Mouse (Mus musculus) liver, postnatal 0 days (tissue): ENCODE measurements at regions not wholly inside any gene's neighbourhood (a gene's known extent, or its start where the extent isn't known, plus 50 kb on each side); places are given as distances from the start of the nearest gene placed in this dataset.
A peak's percentile ranks its signal among the peaks of the same experiment; 100 is the strongest.

Source experiments
- ATAC-seq: fragments of 200-750 bp; cut with Nextera tagmentation; 2 replicates; pipeline ENCODE4 v1.8.0; 2017; ENCODE audit warnings: mild to moderate bottlenecking, moderate library complexity
- DNase-seq: peaks from one replicate; pipeline ENCODE4 v3.0.0-alpha.2; 2016
- H3K27ac ChIP-seq: fragments of 300-500 bp; sonication (generic); 2 replicates; pipeline ENCODE4 v1.5.1; 2014; ENCODE audit warnings: antibody characterized with exemption, moderate library complexity, mild to moderate bottlenecking, low read depth
- H3K27me3 ChIP-seq: fragments of 300-500 bp; sonication (generic); 2 replicates; pipeline ENCODE4 v1.6.1; 2014; ENCODE audit warnings: low read length, control low read depth, mixed read lengths; ENCODE audit not compliant: insufficient read depth
- H3K36me3 ChIP-seq: fragments of 300-500 bp; sonication (generic); replicated peaks from 2 replicates; pipeline ENCODE4 v1.6.1; 2014; ENCODE audit warnings: mild to moderate bottlenecking, control low read depth, low read length, moderate library complexity, mixed read lengths; ENCODE audit not compliant: insufficient read depth
- H3K4me1 ChIP-seq: fragments of 300-500 bp; sonication (generic); 2 replicates; pipeline ENCODE4 v1.6.1; 2014; ENCODE audit warnings: antibody characterized with exemption, mild to moderate bottlenecking, control low read depth; ENCODE audit not compliant: insufficient read depth
- H3K4me2 ChIP-seq: fragments of 300-500 bp; sonication (generic); 2 replicates; pipeline ENCODE4 v1.6.1; 2014; ENCODE audit warnings: low read depth, mild to moderate bottlenecking, low read length, moderate library complexity, mixed read lengths
- H3K4me3 ChIP-seq: fragments of 300-500 bp; sonication (generic); 2 replicates; pipeline ENCODE4 v1.5.1; 2014; ENCODE audit warnings: low read depth, low read length
- H3K9ac ChIP-seq: fragments of 300-500 bp; sonication (generic); replicated peaks from 2 replicates; pipeline ENCODE4 v1.6.1; 2014; ENCODE audit warnings: mild to moderate bottlenecking, moderate library complexity
- H3K9me3 ChIP-seq: fragments of 300-500 bp; sonication (generic); 2 replicates; pipeline ENCODE4 v1.6.1; 2016; ENCODE audit warnings: mild to moderate bottlenecking, control low read depth, low read length, mixed read lengths
- CTCF ChIP-seq: sonication (generic); IDR thresholded peaks from 2 replicates; pipeline ENCODE4 v1.5.1; 2016; ENCODE audit warnings: antibody characterized with exemption, low read depth
- EP300 ChIP-seq: IDR thresholded peaks from 2 replicates; pipeline ENCODE4 v1.6.1; 2016; ENCODE audit warnings: antibody characterized with exemption, low read depth, mild to moderate bottlenecking
- WGBS: fragments of 180-500 bp; shearing (Covaris S2); extraction: QIAGEN DNeasy Blood & Tissue Kit; methylation state at CpG from one replicate; pipeline ENCODE4 v1.1.7; 2014; ENCODE audit not compliant: insufficient replicate concordance; 5-methylcytosine and 5-hydroxymethylcytosine counted together

GRCm38 (mm10) chr4:56686141-56686540, 53.7 kb upstream of the Gm26657 start:
- Histone ChIP-seq H3K4me3 (no peak overlapping the region), H3K4me2 (no peak overlapping the region), H3K9ac (no peak overlapping the region), H3K9me3 (no peaks in the 10 kb centered on the region), H3K27ac (no peak overlapping the region), H3K36me3 (no peaks in the 10 kb centered on the region), H3K27me3 (0 out of 2 replicates have a peak, but pooled peaks cover 5% of the 10 kb centered on the region), H3K4me1 (no peaks in the 10 kb centered on the region)
- WGBS = 65% methylated on average over 8 of the region's 8 CpGs
- DNase-seq (no peak), ATAC-seq (no peak)
- TF ChIP-seq EP300 (no peak), CTCF (no peak)

- no peak for DNase-seq
- no peak for TF ChIP-seq CTCF
- no peak for TF ChIP-seq EP300
Measured at GRCm38 (mm10) chr4:56685696-56686095, 54.2 kb upstream of the Gm26657 start.

GRCm38 (mm10) chr4:56685123-56685522, 54.7 kb upstream of the Gm26657 start:
- Histone ChIP-seq H3K4me2 (no peak overlapping the region), H3K36me3 (no peaks in the 10 kb centered on the region), H3K9ac (no peak overlapping the region), H3K4me3 (no peak overlapping the region), H3K4me1 (no peaks in the 10 kb centered on the region), H3K9me3 (no peaks in the 10 kb centered on the region), H3K27me3 (0 out of 2 replicates have a peak, but pooled peaks cover 5% of the 10 kb centered on the region), H3K27ac (no peak overlapping the region)
- DNase-seq (peak; percentile 82), ATAC-seq (peak; percentile 43; the same call in 1 of the 2 replicates)
- TF ChIP-seq EP300 (no peak), CTCF (peak; percentile 83)
- WGBS = 8% methylated on average over 9 of the region's 9 CpGs

More at GRCm38 (mm10) chr4:56685696-56686095, 54.2 kb upstream of the Gm26657 start:
- Histone ChIP-seq H3K9ac (no peak overlapping the region), H3K36me3 (no peaks in the 10 kb centered on the region), H3K4me2 (no peak overlapping the region), H3K27me3 (0 out of 2 replicates have a peak, but pooled peaks cover 5% of the 10 kb centered on the region), H3K27ac (no peak overlapping the region), H3K4me3 (no peak overlapping the region), H3K9me3 (no peaks in the 10 kb centered on the region), H3K4me1 (no peaks in the 10 kb centered on the region)
- 48% methylated on average over 8 of the region's 8 CpGs for WGBS
- no peak for ATAC-seq

- Histone ChIP-seq H3K4me2 (no peak overlapping the region), H3K9ac (no peak overlapping the region), H3K4me3 (no peak overlapping the region), H3K36me3 (no peaks in the 10 kb centered on the region), H3K9me3 (no peaks in the 10 kb centered on the region), H3K27me3 (0 out of 2 replicates have a peak, but pooled peaks cover 5% of the 10 kb centered on the region), H3K4me1 (no peaks in the 10 kb centered on the region), H3K27ac (no peak overlapping the region)
- WGBS = 79% methylated on average over 7 of the region's 7 CpGs
- TF ChIP-seq CTCF = no peak
- TF ChIP-seq EP300 = no peak
- DNase-seq (no peak), ATAC-seq (no peak)
Measured at GRCm38 (mm10) chr4:56684031-56684430, 55.8 kb upstream of the Gm26657 start.

GRCm38 (mm10) chr4:56681121-56681520, 58.7 kb upstream of the Gm26657 start:
- ATAC-seq = no peak
- Histone ChIP-seq H3K4me2 (no peak overlapping the region), H3K9me3 (no peaks in the 10 kb centered on the region), H3K27me3 (0 out of 2 replicates have a peak, but pooled peaks cover 5% of the 10 kb centered on the region), H3K4me3 (no peak overlapping the region), H3K9ac (no peak overlapping the region), H3K4me1 (no peaks in the 10 kb centered on the region), H3K36me3 (no peaks in the 10 kb centered on the region), H3K27ac (no peak overlapping the region)
- DNase-seq = no peak
- no peak for TF ChIP-seq EP300
- TF ChIP-seq CTCF = no peak
- WGBS = 51% methylated on average over 8 of the region's 8 CpGs

- 65% methylated on average over 4 of the region's 4 CpGs for WGBS
- no peak overlapping the region for H3K4me3 ChIP-seq
- DNase-seq = no peak
- H3K27ac ChIP-seq = no peak overlapping the region
- no peak for ATAC-seq
- H3K27me3 ChIP-seq = no peaks in the 10 kb centered on the region
- H3K9me3 ChIP-seq = peaks cover 3% of the 10 kb centered on the region; the same call in 1 of the 2 replicates
- no peaks in the 10 kb centered on the region for H3K36me3 ChIP-seq
- no peak overlapping the region for H3K4me2 ChIP-seq
- no peaks in the 10 kb centered on the region for H3K4me1 ChIP-seq
- TF ChIP-seq EP300 (no peak), CTCF (no peak)
- no peak overlapping the region for H3K9ac ChIP-seq
Measured at GRCm38 (mm10) chr4:56673868-56674267, 66.0 kb upstream of the Gm26657 start.

GRCm38 (mm10) chr4:56664921-56665320, 74.9 kb upstream of the Gm26657 start:
- no peak for TF ChIP-seq CTCF
- no peak for TF ChIP-seq EP300
- no peak for DNase-seq
- H3K36me3 ChIP-seq = no peaks in the 10 kb centered on the region
- no peak overlapping the region for H3K9ac ChIP-seq
- H3K27ac ChIP-seq = no peak overlapping the region
- H3K9me3 ChIP-seq = no peaks in the 10 kb centered on the region
- H3K4me2 ChIP-seq = no peak overlapping the region
- WGBS = 72% methylated on average over 2 of the region's 2 CpGs
- H3K4me3 ChIP-seq = no peak overlapping the region
- ATAC-seq = no peak
- no peaks in the 10 kb centered on the region for H3K27me3 ChIP-seq
- H3K4me1 ChIP-seq = no peaks in the 10 kb centered on the region
